ENCODE assay signal across 10 mouse cellular contexts in genomic region chr10:127332211-127332874, GRCm38 (mm10). TPM values are rescaled to one million over a fixed set of nuclear protein-coding genes. Genes with fewer than 3 reads are reported as not detected.
DNase-seq lines count a peak whose midpoint lies in the region; ATAC-seq and TF ChIP-seq lines count a peak whose summit lies in the region.
"Had no signal": no experiment of that assay in that cellular context is flagged by ENCODE, and none has a peak within 500 bp of the region (broad histone marks: within the 10 kb centered on the region; RNA-seq: fewer than 3 reads in every experiment).

No protein-coding gene starts in this region.

- no peak for ATAC-seq in heart, embryonic 11.5 days (replicated peaks; ENCODE audit: insufficient number of reproducible peaks, low FRiP score, low TSS enrichment)
- ATAC-seq in forebrain, postnatal 0 days = peak; percentile 56
- peak; percentile 42 for ATAC-seq in megakaryocyte-erythroid progenitor cell, adult 5-6 weeks (replicated peaks; ENCODE audit: low FRiP score, low TSS enrichment, poor library complexity, severe bottlenecking)

- 35% methylated on average over 31 of the region's 31 CpGs for WGBS in heart, embryonic 11.5 days (ENCODE audit: insufficient replicate concordance)
- WGBS in forebrain, postnatal 0 days = 28% methylated on average over 31 of the region's 31 CpGs

- H3K27me3 ChIP-seq in heart, embryonic 11.5 days (ENCODE audit: control insufficient read depth, insufficient read depth, low read length) = peaks cover 41% of the 10 kb centered on the region
- H3K27me3 ChIP-seq in forebrain, postnatal 0 days (ENCODE audit: insufficient read depth, low read length) = peaks cover 13% of the 10 kb centered on the region
- H3K27me3 ChIP-seq: CH12.LX had no signal

- H3K4me3 ChIP-seq in heart, embryonic 11.5 days (ENCODE audit: low read depth, low read length) = peak overlapping the region; percentile 14; the same call in 1 of the 2 replicates
- peak overlapping the region; percentile 3 to 53; a peak in 3 of 4 replicates for H3K4me3 ChIP-seq in ES-E14 (ENCODE audit: insufficient read depth in 1 of 2, low read depth in 1 of 2, low read length in 2 of 2, poor library complexity in 1 of 2, severe bottlenecking in 1 of 2)
- H3K4me3 ChIP-seq in forebrain, postnatal 0 days (ENCODE audit: low read depth, low read length) = peak overlapping the region; percentile 19; the same call in 1 of the 2 replicates

- no peaks in the 10 kb centered on the region for H3K4me1 ChIP-seq in heart, embryonic 11.5 days (ENCODE audit: control insufficient read depth, insufficient read depth, low read length)
- peaks cover 11 to 30% of the 10 kb centered on the region in 2 experiments for H3K4me1 ChIP-seq in ES-E14 (ENCODE audit: control insufficient read depth in 2 of 2, insufficient read depth in 2 of 2, low read length in 2 of 2, poor library complexity in 1 of 2)
- H3K4me1 ChIP-seq in forebrain, postnatal 0 days (ENCODE audit: insufficient read depth) = no peaks in the 10 kb centered on the region

- no peaks in the 10 kb centered on the region for H3K9me3 ChIP-seq in heart, embryonic 11.5 days (replicated peaks; ENCODE audit: control insufficient read depth, low read length)
- H3K9me3 ChIP-seq in ES-E14 (ENCODE audit: control insufficient read depth, insufficient read depth, low read depth, low read length) = no peaks in the 10 kb centered on the region
- no peaks in the 10 kb centered on the region for H3K9me3 ChIP-seq in forebrain, postnatal 0 days (ENCODE audit: low read length)

- no peak overlapping the region for H3K27ac ChIP-seq in heart, embryonic 11.5 days (ENCODE audit: low read depth, low read length)
- H3K27ac ChIP-seq in ES-E14 (ENCODE audit: insufficient read depth, low read depth, low read length, poor library complexity, severe bottlenecking) = no peak overlapping the region; the same call in 1 of the 2 replicates
- no peak overlapping the region for H3K27ac ChIP-seq in forebrain, postnatal 0 days (ENCODE audit: low read depth, low read length)
- H3K27ac ChIP-seq: macrophage had no signal

- in situ Hi-C loops in ES-E14 (cut with MboI; ENCODE audit: low sequenced_read_pairs in 2 of 2, unreplicated experiment in 2 of 2) = no loop called here

- no peaks in the 10 kb centered on the region for H3K36me3 ChIP-seq in heart, embryonic 11.5 days (ENCODE audit: control insufficient read depth, insufficient read depth, low read length)
- H3K36me3 ChIP-seq in ES-E14 (ENCODE audit: control insufficient read depth, insufficient read depth, low read length, poor library complexity, severe bottlenecking) = peaks cover 32% of the 10 kb centered on the region
- H3K36me3 ChIP-seq in forebrain, postnatal 0 days (ENCODE audit: insufficient read depth) = no peaks in the 10 kb centered on the region

- peak overlapping the region; percentile 47 for H3K4me2 ChIP-seq in heart, embryonic 11.5 days
- H3K4me2 ChIP-seq in forebrain, postnatal 0 days (ENCODE audit: low read depth) = peak overlapping the region; percentile 41

- peak; percentile 43; the same call in 1 of the 2 replicates for TF ChIP-seq CTCF in forebrain, postnatal 0 days (IDR thresholded peaks at IDR 0.05; ENCODE audit: low read depth)

- no peak overlapping the region for H3K9ac ChIP-seq in heart, embryonic 11.5 days (ENCODE audit: low read depth, low read length)
- H3K9ac ChIP-seq in ES-E14 (ENCODE audit: insufficient read depth, low read depth, low read length, poor library complexity, severe bottlenecking) = peak overlapping the region; percentile 65
- H3K9ac ChIP-seq in forebrain, postnatal 0 days = no peak overlapping the region

- DNase-seq in heart, adult 8-10 months (ENCODE audit: low spot score) = no peak
- no peak for DNase-seq in ES-E14 (ENCODE audit: low read depth, low spot score)
- DNase-seq in forebrain, postnatal 0 days = peak; percentile 51
- DNase-seq in thymus, postnatal 4 days = no peak
- no peak for DNase-seq in layer of hippocampus, adult 9-11 months
- DNase-seq in kidney, adult 11 months = no peak

TF ChIP-seq in ES-E14, 5 proteins besides CTCF, POLR2A, EP300 and RAD21:
- no peak for TF ChIP-seq MAFK (IDR thresholded peaks at IDR 0.05; ENCODE audit: insufficient read depth, low read depth, low read length)
- no peak for TF ChIP-seq ZC3H11A (IDR thresholded peaks at IDR 0.05; ENCODE audit: borderline replicate concordance, low read depth, low read length)
- TF ChIP-seq ZNF384 (IDR thresholded peaks at IDR 0.05; ENCODE audit: low read depth, low read length) = no peak
- TF ChIP-seq HCFC1 (IDR thresholded peaks at IDR 0.05; ENCODE audit: borderline replicate concordance, insufficient read depth, low read length) = no peak
- no peak for TF ChIP-seq CHD2 (IDR thresholded peaks at IDR 0.05; ENCODE audit: low read depth, low read length)

RNA-seq across cellular contexts. Expression of gene Gli1, which starts 9.4 kb away (rescaled TPM):
- 0.65 and 1.2 TPM in 2 replicates for polyA plus RNA-seq in heart, embryonic 11.5 days (2014; fragmentation: Nextera tagmentation; extraction: Ambion mirVana)
- 1 to 10 TPM; 1.1 to 1.7 (median 1.3) TPM for total RNA-seq in heart, adult 8-10 months (2022)
- 14.9 and 47.3 TPM in 2 replicates for total RNA-seq in ES-E14 (2012; rRNA removed)
- 2.5 and 5.1 TPM in 2 replicates for total RNA-seq in forebrain, postnatal 0 days (2014; rRNA removed)
- polyA plus RNA-seq in forebrain, postnatal 0 days (2015; fragmentation: Nextera tagmentation; extraction: Ambion mirVana) = 0.89 and 1.2 TPM in 2 replicates
- total RNA-seq in megakaryocyte-erythroid progenitor cell, adult 5-6 weeks (2014; fragmentation: Nextera tagmentation) = not detected in 2 replicates
- not detected in 2 replicates for total RNA-seq in megakaryocyte-erythroid progenitor cell, adult 5-6 weeks (2017)
- polyA plus RNA-seq: macrophage had no signal

RNA-seq across cellular contexts. Expression of gene Arhgap9, which starts 10.6 kb away (rescaled TPM):
- polyA plus RNA-seq in heart, embryonic 11.5 days (2014; fragmentation: Nextera tagmentation; extraction: Ambion mirVana) = 1.7 TPM in 2 replicates
- 1 to 10 TPM; 1.5 to 3.2 (median 3.0) TPM for total RNA-seq in heart, adult 8-10 months (2022)
- total RNA-seq in ES-E14 (2012; rRNA removed) = 2.6 and 5.1 TPM in 2 replicates
- total RNA-seq in forebrain, postnatal 0 days (2014; rRNA removed) = 0.52 and 0.69 TPM in 2 replicates
- polyA plus RNA-seq in forebrain, postnatal 0 days (2015; fragmentation: Nextera tagmentation; extraction: Ambion mirVana) = 0.81 and 0.99 TPM in 2 replicates
- total RNA-seq in megakaryocyte-erythroid progenitor cell, adult 5-6 weeks (2014; fragmentation: Nextera tagmentation) = 20.9 and 31.7 TPM in 2 replicates
- total RNA-seq in megakaryocyte-erythroid progenitor cell, adult 5-6 weeks (2017) = 10.5 and 10.8 TPM in 2 replicates

RNA-seq across cellular contexts. Expression of gene Mars, which starts 20.8 kb away (rescaled TPM):
- 104 and 105 TPM in 2 replicates for polyA plus RNA-seq in heart, embryonic 11.5 days (2014; fragmentation: Nextera tagmentation; extraction: Ambion mirVana)
- 10 to 100 TPM; 42.1 to 48.8 (median 45.4) TPM for total RNA-seq in heart, adult 8-10 months (2022)
- total RNA-seq in ES-E14 (2012; rRNA removed) = 206 and 377 TPM in 2 replicates
- total RNA-seq in forebrain, postnatal 0 days (2014; rRNA removed) = 86.4 and 94.4 TPM in 2 replicates
- polyA plus RNA-seq in forebrain, postnatal 0 days (2015; fragmentation: Nextera tagmentation; extraction: Ambion mirVana) = 95.9 and 98.6 TPM in 2 replicates
- 135 and 140 TPM in 2 replicates for total RNA-seq in megakaryocyte-erythroid progenitor cell, adult 5-6 weeks (2014; fragmentation: Nextera tagmentation)
- total RNA-seq in megakaryocyte-erythroid progenitor cell, adult 5-6 weeks (2017) = 213 and 264 TPM in 2 replicates

RNA-seq across cellular contexts. Expression of gene Inhbe, which starts 21.9 kb away (rescaled TPM):
- polyA plus RNA-seq in heart, embryonic 11.5 days (2014; fragmentation: Nextera tagmentation; extraction: Ambion mirVana) = 0.06 TPM in 1 of 2 replicates, not detected in the other
- total RNA-seq in heart, adult 8-10 months (2022) = not detected
- 0.22 and 0.69 TPM in 2 replicates for total RNA-seq in ES-E14 (2012; rRNA removed)
- total RNA-seq in forebrain, postnatal 0 days (2014; rRNA removed) = under 0.01 TPM in 1 of 2 replicates, not detected in the other
- not detected in 2 replicates for polyA plus RNA-seq in forebrain, postnatal 0 days (2015; fragmentation: Nextera tagmentation; extraction: Ambion mirVana)
- not detected in 2 replicates for total RNA-seq in megakaryocyte-erythroid progenitor cell, adult 5-6 weeks (2014; fragmentation: Nextera tagmentation)
- not detected in 2 replicates for total RNA-seq in megakaryocyte-erythroid progenitor cell, adult 5-6 weeks (2017)
- polyA plus RNA-seq: macrophage had no signal

RNA-seq across cellular contexts. Expression of gene Inhbc, which starts 37.9 kb away (rescaled TPM):
- polyA plus RNA-seq in heart, embryonic 11.5 days (2014; fragmentation: Nextera tagmentation; extraction: Ambion mirVana) = 0.19 TPM in 1 of 2 replicates, not detected in the other
- not detected for total RNA-seq in heart, adult 8-10 months (2022)
- total RNA-seq in ES-E14 (2012; rRNA removed) = 0.36 and 1.2 TPM in 2 replicates
- total RNA-seq in forebrain, postnatal 0 days (2014; rRNA removed) = not detected in 2 replicates
- polyA plus RNA-seq in forebrain, postnatal 0 days (2015; fragmentation: Nextera tagmentation; extraction: Ambion mirVana) = not detected in 2 replicates
- total RNA-seq in megakaryocyte-erythroid progenitor cell, adult 5-6 weeks (2014; fragmentation: Nextera tagmentation) = not detected in 2 replicates
- total RNA-seq in megakaryocyte-erythroid progenitor cell, adult 5-6 weeks (2017) = not detected in 2 replicates
- polyA plus RNA-seq: macrophage had no signal
